Mouse (Mus musculus) spleen, adult 2 months (tissue): ENCODE measurements around the gene Raver2. TPM values are rescaled to one million over a fixed set of nuclear protein-coding genes. Genes with fewer than 3 reads are reported as not detected.
A peak's percentile ranks its signal among the peaks of the same experiment; 100 is the strongest.

Experiments used
- DNase-seq, 2 experiments: peaks; one replicate each; pipeline versions ENCODE4 v3.0.0 to v3.0.0-alpha.2; 2012 to 2021; ENCODE audit warnings: low spot score in 2 of 2, low read depth in 1 of 2
- H3K27ac ChIP-seq: fragments of 200-500 bp; 2 replicates; pipeline ENCODE4 v1.5.1; 2012; ENCODE audit warnings: low read length, inconsistent platforms; ENCODE audit not compliant: insufficient read depth
- H3K27me3 ChIP-seq: fragments of 200-500 bp; 2 replicates; pipeline ENCODE4 v1.6.1; 2012; ENCODE audit warnings: mild to moderate bottlenecking, moderate library complexity, low read length, inconsistent platforms; ENCODE audit not compliant: control insufficient read depth, insufficient read depth
- H3K36me3 ChIP-seq: fragments of 200-500 bp; 2 replicates; pipeline ENCODE4 v1.6.1; 2012; ENCODE audit warnings: mild to moderate bottlenecking, low read length, inconsistent platforms; ENCODE audit not compliant: control insufficient read depth, insufficient read depth
- H3K4me1 ChIP-seq: fragments of 200-500 bp; 2 replicates; pipeline ENCODE4 v1.6.1; 2011; ENCODE audit warnings: inconsistent platforms; ENCODE audit not compliant: control insufficient read depth, insufficient read depth, insufficient read length
- H3K4me3 ChIP-seq: fragments of 200-500 bp; 2 replicates; pipeline ENCODE4 v1.5.1; 2011; ENCODE audit warnings: mild to moderate bottlenecking, inconsistent platforms; ENCODE audit not compliant: insufficient read depth, insufficient read length; ENCODE audit errors: extremely low read depth
- CTCF ChIP-seq: fragments of 200-500 bp; IDR thresholded peaks from 2 replicates; pipeline ENCODE4 v1.5.1; 2011; ENCODE audit warnings: mild to moderate bottlenecking, inconsistent platforms; ENCODE audit not compliant: insufficient read depth, insufficient read length, insufficient replicate concordance; ENCODE audit errors: extremely low read depth
- POLR2A ChIP-seq: fragments of 200-500 bp; IDR thresholded peaks from 2 replicates; pipeline ENCODE4 v1.6.1; 2011; ENCODE audit warnings: low read depth, low read length, inconsistent platforms
- WGBS: fragments of 180-500 bp; shearing (Covaris S2); methylation state at CpG from one replicate; pipeline ENCODE4 v1.1.7; 2018; 5-methylcytosine and 5-hydroxymethylcytosine counted together
- polyA plus RNA-seq: library from polyadenylated mRNA; depleted of rRNA; stranded (reverse); fragments of >200 nt; gene quantifications from 2 replicates; pipeline ENCODE4 v1.2.3, GENCODE M21; 2012

Gene Raver2
- polyA plus RNA-seq, 1 experiment, result 1.8 TPM

GRCm38 (mm10) chr4:101158282-101158681 is 89.5 kb downstream of the Raver2 start:
- Histone ChIP-seq H3K27me3 (no peaks in the 10 kb centered on the region), H3K36me3 (peaks cover 76% of the 10 kb centered on the region), H3K27ac (no peak overlapping the region), H3K4me1 (no peaks in the 10 kb centered on the region; the same call in 1 of the 2 replicates), H3K4me3 (no peak overlapping the region)
- no peak for DNase-seq
- WGBS, result 88% methylated on average over 6 of the region's 6 CpGs
- TF ChIP-seq POLR2A (no peak), CTCF (no peak)

- TF ChIP-seq POLR2A (no peak), CTCF (no peak)
- H3K27ac ChIP-seq, result no peak overlapping the region
- no peak overlapping the region for H3K4me3 ChIP-seq
- H3K4me1 ChIP-seq, result no peaks in the 10 kb centered on the region; the same call in 1 of the 2 replicates
- no peak for DNase-seq
- H3K36me3 ChIP-seq, result peaks cover 80% of the 10 kb centered on the region
- WGBS, result 38% methylated on average over 12 of the region's 12 CpGs
- H3K27me3 ChIP-seq, result no peaks in the 10 kb centered on the region
These were observed 90.5 kb downstream of the Raver2 start for GRCm38 (mm10) chr4:101159191-101159764.

- TF ChIP-seq CTCF, result no peak
- no peak for TF ChIP-seq POLR2A
- Histone ChIP-seq H3K27ac (no peak overlapping the region), H3K27me3 (no peaks in the 10 kb centered on the region), H3K4me3 (no peak overlapping the region), H3K36me3 (peaks cover 77% of the 10 kb centered on the region), H3K4me1 (no peaks in the 10 kb centered on the region; the same call in 1 of the 2 replicates)
- DNase-seq, result no peak
- WGBS, result 86% methylated on average over 1 of the region's 1 CpGs
These were observed 92.0 kb downstream of the Raver2 start for GRCm38 (mm10) chr4:101160821-101161220.

- Histone ChIP-seq H3K27me3 (no peaks in the 10 kb centered on the region), H3K36me3 (peaks cover 59% of the 10 kb centered on the region), H3K27ac (no peak overlapping the region), H3K4me3 (no peak overlapping the region), H3K4me1 (peaks cover 8% of the 10 kb centered on the region)
- no peak for DNase-seq
- no peak for TF ChIP-seq CTCF
- no peak for TF ChIP-seq POLR2A
- WGBS, result 86% methylated on average over 2 of the region's 2 CpGs
These were observed 95.4 kb downstream of the Raver2 start for GRCm38 (mm10) chr4:101164189-101164588.

- 88% methylated on average over 2 of the region's 2 CpGs for WGBS
- Histone ChIP-seq H3K27ac (no peak overlapping the region), H3K27me3 (no peaks in the 10 kb centered on the region), H3K36me3 (peaks cover 57% of the 10 kb centered on the region), H3K4me3 (no peak overlapping the region), H3K4me1 (peaks cover 8% of the 10 kb centered on the region)
- no peak for DNase-seq
- no peak for TF ChIP-seq POLR2A
- no peak for TF ChIP-seq CTCF
These were observed 95.9 kb downstream of the Raver2 start for GRCm38 (mm10) chr4:101164673-101165072.

GRCm38 (mm10) chr4:101165776-101166175 is 97.0 kb downstream of the Raver2 start:
- 86% methylated on average over 4 of the region's 4 CpGs for WGBS
- no peak for TF ChIP-seq POLR2A
- no peak for TF ChIP-seq CTCF
- Histone ChIP-seq H3K27me3 (no peaks in the 10 kb centered on the region), H3K36me3 (peaks cover 54% of the 10 kb centered on the region), H3K4me1 (peaks cover 16% of the 10 kb centered on the region), H3K27ac (no peak overlapping the region), H3K4me3 (no peak overlapping the region)
- no peak for DNase-seq

- Histone ChIP-seq H3K4me3 (no peak overlapping the region), H3K4me1 (peaks cover 17% of the 10 kb centered on the region), H3K36me3 (peaks cover 45% of the 10 kb centered on the region), H3K27me3 (no peaks in the 10 kb centered on the region), H3K27ac (peak overlapping the region; percentile 67)
- DNase-seq, result peak in 1 of 2 experiments; percentile 47
- TF ChIP-seq CTCF (no peak), POLR2A (no peak)
- WGBS, result 89% methylated on average over 1 of the region's 1 CpGs
These were observed 99.0 kb downstream of the Raver2 start for GRCm38 (mm10) chr4:101167777-101168176.
